Mouse (Mus musculus) CH12.LX (cell line): ENCODE data around the gene Ciapin1. TPM values are rescaled to one million over a fixed set of nuclear protein-coding genes. Genes with fewer than 3 reads are reported as not detected.
A peak's percentile ranks its signal among the peaks of the same experiment; 100 is the strongest.

Source experiments
- DNase-seq: peaks from one replicate; pipeline ENCODE4 v3.0.0-alpha.2; 2013; ENCODE audit errors: extremely low read depth
- H3K27ac ChIP-seq: 2 replicates; pipeline ENCODE4 v1.5.1; 2012; ENCODE audit warnings: low read depth, mild to moderate bottlenecking, control low read depth, moderate library complexity; ENCODE audit not compliant: insufficient read depth
- H3K27me3 ChIP-seq: replicated peaks from 2 replicates; pipeline ENCODE3; 2012; ENCODE audit warnings: inconsistent platforms
- H3K36me3 ChIP-seq, 2 experiments: replicated peaks in 1 of 2; 2 replicates each; pipeline versions ENCODE3 to v1.6.1; 2012; ENCODE audit warnings: inconsistent platforms in 1 of 2, low read length in 1 of 2, mild to moderate bottlenecking in 1 of 2, mixed read lengths in 1 of 2, moderate library complexity in 1 of 2; ENCODE audit not compliant: control insufficient read depth in 1 of 2, insufficient read depth in 1 of 2
- H3K4me1 ChIP-seq, 2 experiments: 2 replicates each; pipeline ENCODE4 v1.6.1; 2012; ENCODE audit warnings: inconsistent platforms in 1 of 2, moderate library complexity in 1 of 2; ENCODE audit not compliant: insufficient read depth in 2 of 2, control insufficient read depth in 1 of 2
- H3K4me2 ChIP-seq: 2 replicates; pipeline ENCODE4 v1.6.1; 2012; ENCODE audit warnings: low read depth, mild to moderate bottlenecking, control low read depth; ENCODE audit not compliant: poor library complexity, insufficient read depth, severe bottlenecking
- H3K4me3 ChIP-seq, 3 experiments: fragments of 150-350 bp in 1 of 3; sonication (generic) in 1 of 3; replicated peaks in 1 of 3; 2 replicates each; pipeline versions ENCODE3 to v1.5.1; 2011 to 2012; ENCODE audit warnings: low read depth in 2 of 3, low read length in 2 of 3, mild to moderate bottlenecking in 2 of 3, moderate library complexity in 2 of 3, control low read depth in 1 of 3, improper control_type of control experiment in 1 of 3, inconsistent platforms in 1 of 3, mixed read lengths in 1 of 3; ENCODE audit not compliant: poor library complexity in 1 of 3
- H3K79me2 ChIP-seq: replicated peaks from 2 replicates; pipeline ENCODE4 v1.6.1; 2012; ENCODE audit warnings: mild to moderate bottlenecking, moderate library complexity; ENCODE audit not compliant: control insufficient read depth, poor library complexity, insufficient read depth, severe bottlenecking; ENCODE audit errors: extremely low read depth
- H3K9ac ChIP-seq: 2 replicates; pipeline ENCODE4 v1.6.1; 2012; ENCODE audit warnings: low read depth, mild to moderate bottlenecking, control low read depth, moderate library complexity; ENCODE audit not compliant: insufficient read depth
- H3K9me3 ChIP-seq: replicated peaks from 2 replicates; pipeline ENCODE3; 2012; ENCODE audit warnings: low read length, inconsistent platforms, mixed read lengths
- BHLHE40 ChIP-seq: IDR thresholded peaks from 2 replicates; pipeline ENCODE4 v1.6.1; 2011; ENCODE audit warnings: mild to moderate bottlenecking, low read depth, low read length, improper control_type of control experiment
- CTCF ChIP-seq, 2 experiments: IDR thresholded peaks in 1 of 2; conservative IDR thresholded peaks in 1 of 2; 2 replicates each; pipeline ENCODE4 v1.5.1; 2011 to 2012; ENCODE audit warnings: low read depth in 2 of 2, low read length in 2 of 2, improper control_type of control experiment in 1 of 2, inconsistent platforms in 1 of 2, mild to moderate bottlenecking in 1 of 2, moderate library complexity in 1 of 2
- E2F4 ChIP-seq: IDR thresholded peaks from 2 replicates; pipeline ENCODE4 v1.6.1; 2011; ENCODE audit warnings: low read depth, low read length, improper control_type of control experiment; ENCODE audit not compliant: insufficient replicate concordance
- ETS1 ChIP-seq: conservative IDR thresholded peaks from 2 replicates; pipeline ENCODE4 v1.6.1; 2012; ENCODE audit warnings: low read depth, mild to moderate bottlenecking, inconsistent platforms, low read length, improper control_type of control experiment, moderate library complexity
- GABPA ChIP-seq: IDR thresholded peaks from 2 replicates; pipeline ENCODE4 v1.6.1; 2012; ENCODE audit warnings: low read depth, low read length, improper control_type of control experiment, inconsistent platforms; ENCODE audit not compliant: insufficient replicate concordance
- JUN ChIP-seq: IDR thresholded peaks from 2 replicates; pipeline ENCODE4 v1.6.1; 2011; ENCODE audit warnings: low read depth, mild to moderate bottlenecking, low read length, improper control_type of control experiment, moderate library complexity; ENCODE audit not compliant: insufficient read depth
- JUND ChIP-seq: conservative IDR thresholded peaks from 2 replicates; pipeline ENCODE4 v1.6.1; 2011; ENCODE audit warnings: low read depth, low read length, improper control_type of control experiment
- MAFK ChIP-seq: IDR thresholded peaks from 2 replicates; pipeline ENCODE4 v1.6.1; 2011; ENCODE audit warnings: low read length, improper control_type of control experiment; ENCODE audit not compliant: insufficient replicate concordance
- MAZ ChIP-seq: IDR thresholded peaks from 2 replicates; pipeline ENCODE4 v1.6.1; 2012; ENCODE audit warnings: low read depth, mild to moderate bottlenecking, inconsistent platforms, low read length, improper control_type of control experiment, moderate library complexity
- MEF2A ChIP-seq: IDR thresholded peaks from 2 replicates; pipeline ENCODE4 v1.6.1; 2014; ENCODE audit warnings: low read depth, mild to moderate bottlenecking, inconsistent platforms, low read length, improper control_type of control experiment, borderline replicate concordance
- MXI1 ChIP-seq: IDR thresholded peaks from 2 replicates; pipeline ENCODE4 v1.6.1; 2011; ENCODE audit warnings: mild to moderate bottlenecking, low read depth, low read length, improper control_type of control experiment
- MYC ChIP-seq: IDR thresholded peaks from 2 replicates; pipeline ENCODE4 v1.6.1; 2011; ENCODE audit warnings: low read depth, mild to moderate bottlenecking, improper control_type of control experiment, low read length
- NELFE ChIP-seq: IDR thresholded peaks from 2 replicates; pipeline ENCODE4 v1.6.1; 2011; ENCODE audit warnings: low read depth, low read length, improper control_type of control experiment
- NRF1 ChIP-seq: IDR thresholded peaks from 2 replicates; pipeline ENCODE4 v1.6.1; 2014; ENCODE audit warnings: low read depth, mild to moderate bottlenecking, inconsistent platforms, low read length, improper control_type of control experiment, moderate library complexity
- POLR2A ChIP-seq: IDR thresholded peaks from 2 replicates; pipeline ENCODE4 v1.6.1; 2011; ENCODE audit warnings: low read depth, mild to moderate bottlenecking, improper control_type of control experiment, low read length
- RCOR1 ChIP-seq: conservative IDR thresholded peaks from 2 replicates; pipeline ENCODE4 v1.6.1; 2012; ENCODE audit warnings: low read depth, mild to moderate bottlenecking, inconsistent platforms, low read length, improper control_type of control experiment
- SIN3A ChIP-seq: IDR thresholded peaks from 2 replicates; pipeline ENCODE4 v1.6.1; 2012; ENCODE audit warnings: low read length, improper control_type of control experiment, inconsistent platforms
- SMC3 ChIP-seq: IDR thresholded peaks from 2 replicates; pipeline ENCODE4 v1.6.1; 2011; ENCODE audit warnings: low read depth, low read length, improper control_type of control experiment
- TBP ChIP-seq: conservative IDR thresholded peaks from 2 replicates; pipeline ENCODE4 v1.6.1; 2011; ENCODE audit warnings: low read depth, low read length, improper control_type of control experiment
- TCF12 ChIP-seq: IDR thresholded peaks from 2 replicates; pipeline ENCODE4 v1.6.1; 2014; ENCODE audit warnings: low read depth, mild to moderate bottlenecking, inconsistent platforms, low read length, improper control_type of control experiment
- UBTF ChIP-seq: IDR thresholded peaks from 2 replicates; pipeline ENCODE4 v1.6.1; 2012; ENCODE audit warnings: low read depth, mild to moderate bottlenecking, inconsistent platforms, low read length, improper control_type of control experiment, moderate library complexity
- USF1 ChIP-seq: IDR thresholded peaks from 2 replicates; pipeline ENCODE4 v1.6.1; 2014; ENCODE audit warnings: low read depth, mild to moderate bottlenecking, inconsistent platforms, low read length, improper control_type of control experiment
- USF2 ChIP-seq: conservative IDR thresholded peaks from 2 replicates; pipeline ENCODE4 v1.6.1; 2011; ENCODE audit warnings: low read depth, low read length, improper control_type of control experiment
- ZC3H11A ChIP-seq: IDR thresholded peaks from 2 replicates; pipeline ENCODE4 v1.6.1; 2012; ENCODE audit warnings: low read depth, mild to moderate bottlenecking, inconsistent platforms, low read length, improper control_type of control experiment
- dilution Hi-C: fragments of 300-500 bp; cut with MboI; formaldehyde crosslinking; loops from 2 replicates; pipeline ENCODE4 v1.14.3; 2020; ENCODE audit warnings: low sequenced_read_pairs; ENCODE audit not compliant: extremely low pct_unique_long_range_greater_than_20kb, extremely low pct_ligation_motif_present
- in situ Hi-C: fragments of 300-500 bp; cut with MboI; formaldehyde crosslinking; loops from 3 replicates; pipeline ENCODE4 v1.14.3; 2019; ENCODE audit warnings: low sequenced_read_pairs, low pct_ligation_motif_present, low pct_unique_long_range_greater_than_20kb, mixed read lengths
- polyA plus RNA-seq: library from polyadenylated mRNA; unstranded; fragments of >175 nt; gene quantifications from 2 replicates; pipeline ENCODE4 v1.2.1, GENCODE M21; 2012; ENCODE audit warnings: low read depth; ENCODE audit not compliant: insufficient read length
- total RNA-seq, 2 experiments: library from RNA; depleted of rRNA; stranded (reverse); fragments of 300-350 nt in 1 of 2; fragments of >200 nt in 1 of 2; gene quantifications; 2 replicates each; pipeline ENCODE4 v1.2.3; 2012 to 2014

Gene Ciapin1
- total and polyA plus RNA-seq, 3 experiments, result 83.1 to 139 (median 97.1) TPM

- in situ Hi-C loops, result no loop called here
- H3K79me2 ChIP-seq, result no peaks in the 10 kb centered on the region
- dilution Hi-C loops, result no loop called here
- peaks cover 75 to 90% of the 10 kb centered on the region in 2 experiments for H3K36me3 ChIP-seq
- H3K27ac ChIP-seq, result no peak overlapping the region
- H3K4me1 ChIP-seq, result no peaks in the 10 kb centered on the region
- no peak overlapping the region for H3K9ac ChIP-seq
- TF ChIP-seq MEF2A (no peak), GABPA (no peak), MXI1 (no peak), USF2 (no peak), POLR2A (no peak), E2F4 (no peak), MAFK (no peak), CTCF (conservative IDR thresholded peaks at IDR 0.05 in 1 of 2, IDR thresholded peaks at IDR 0.05 in 1 of 2; ENCODE audit: low read depth in 2 of 2, low read length in 2 of 2) (no peak), NRF1 (no peak), MYC (no peak)
- no peak for DNase-seq
- H3K27me3 ChIP-seq, result no peaks in the 10 kb centered on the region
- H3K4me3 ChIP-seq, result no peak overlapping the region
- no peaks in the 10 kb centered on the region for H3K9me3 ChIP-seq
- no peak overlapping the region for H3K4me2 ChIP-seq
Measured at GRCm38 (mm10) chr8:94850049-94850448, 11.9 kb upstream of the Ciapin1 start.

- TF ChIP-seq MXI1 (no peak), CTCF (conservative IDR thresholded peaks at IDR 0.05 in 1 of 2, IDR thresholded peaks at IDR 0.05 in 1 of 2; ENCODE audit: low read depth in 2 of 2, low read length in 2 of 2) (peak in 1 of 2 experiments; percentile 22; a peak in 1 of 4 replicates), SMC3 (no peak), SIN3A (no peak), BHLHE40 (no peak)
- Histone ChIP-seq H3K36me3 (peaks cover 25 to 44% of the 10 kb centered on the region in 2 experiments), H3K4me2 (no peak overlapping the region), H3K4me3 (no peak overlapping the region), H3K9me3 (no peaks in the 10 kb centered on the region), H3K79me2 (peaks cover 17% of the 10 kb centered on the region), H3K9ac (no peak overlapping the region), H3K4me1 (peaks cover 0 to 13% of the 10 kb centered on the region in 2 experiments; a peak in 2 of 4 replicates), H3K27ac (no peak overlapping the region), H3K27me3 (no peaks in the 10 kb centered on the region)
- dilution Hi-C loops, result no loop called here
- in situ Hi-C loops, result no loop called here
- no peak for DNase-seq
Measured at GRCm38 (mm10) chr8:94841183-94841582, 3.0 kb upstream of the Ciapin1 start.

- Histone ChIP-seq H3K36me3 (peaks cover 5 to 19% of the 10 kb centered on the region in 2 experiments), H3K27ac (peak overlapping the region; percentile 65), H3K4me1 (peaks cover 0 to 22% of the 10 kb centered on the region in 2 experiments; a peak in 2 of 4 replicates), H3K27me3 (no peaks in the 10 kb centered on the region), H3K9ac (peak overlapping the region; percentile 93), H3K4me2 (peak overlapping the region; percentile 1; the same call in 1 of the 2 replicates), H3K9me3 (no peaks in the 10 kb centered on the region), H3K4me3 (peak overlapping the region; percentile 82 to 96 (median 94)), H3K79me2 (peaks cover 28% of the 10 kb centered on the region)
- dilution Hi-C loops (no loop called here), in situ Hi-C loops (no loop called here)
- peak; percentile 64 for DNase-seq
- no peak for TF ChIP-seq MXI1
- TF ChIP-seq MAFK, result no peak
- TF ChIP-seq E2F4, result no peak
- TF ChIP-seq SIN3A, result peak; percentile 62; the same call in 1 of the 2 replicates
- TF ChIP-seq JUN, result no peak
- no peak for TF ChIP-seq ETS1
- no peak for TF ChIP-seq JUND
- TF ChIP-seq ZC3H11A, result no peak
- 0 out of 2 replicates have a peak, but pooled peaks have one; percentile 52 for TF ChIP-seq MYC
- no peak for TF ChIP-seq USF1
- TF ChIP-seq POLR2A, result no peak
- peak; percentile 9; the same call in 1 of the 2 replicates for TF ChIP-seq NELFE
- TF ChIP-seq TBP, result no peak
- TF ChIP-seq SMC3, result no peak
- no peak for TF ChIP-seq RCOR1
- TF ChIP-seq UBTF, result 0 out of 2 replicates have a peak, but pooled peaks have one; percentile 15
- no peak for TF ChIP-seq MAZ
- TF ChIP-seq TCF12, result no peak
Measured at GRCm38 (mm10) chr8:94838600-94838999, 442 bp upstream of the Ciapin1 start.
